Mouse (Mus musculus) adrenal gland, postnatal 10 days (tissue): ENCODE results near the gene Shkbp1. TPM values are rescaled to one million over a fixed set of nuclear protein-coding genes. Genes with fewer than 3 reads are reported as not detected.

ENCODE experiments used
- DNase-seq: peaks from one replicate; pipeline ENCODE4 v3.0.0; 2021; ENCODE audit warnings: mixed read lengths
- total RNA-seq, 2 experiments: library from RNA; stranded (reverse); gene quantifications; 2 replicates each; pipeline ENCODE4 v1.2.3; 2021

Gene Shkbp1
- total RNA-seq, 2 experiments from 2014 or later: 19.6 to 22.9 TPM

- peak; percentile 41 for DNase-seq
These were observed 22.4 kb downstream of the Shkbp1 start for GRCm38 (mm10) chr7:27333316-27333941.

GRCm38 (mm10) chr7:27332353-27333199 lies 23.2 kb downstream of the Shkbp1 start:
- DNase-seq: peak; percentile 93

DNA sequence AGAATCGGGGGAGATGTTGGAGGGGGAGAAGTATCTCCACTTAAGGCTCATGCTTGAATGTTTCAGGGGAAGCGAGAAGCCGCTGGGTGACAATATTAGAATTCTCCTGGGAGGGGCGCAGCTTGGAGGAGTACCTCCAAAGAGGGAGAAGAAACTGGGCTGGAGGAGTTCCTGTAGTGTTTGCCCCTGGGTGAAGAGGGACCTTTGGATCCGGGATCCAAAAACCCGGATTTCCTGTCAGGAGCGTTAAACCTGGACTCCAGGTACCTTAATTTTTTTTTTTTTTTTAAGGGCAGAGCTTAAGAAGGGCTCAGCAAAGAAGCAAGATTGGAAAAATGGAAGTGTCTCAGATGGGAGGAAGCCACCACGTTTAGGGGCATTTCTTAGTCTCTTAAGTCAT lies 24.0 kb downstream of the Shkbp1 start:
- DNase-seq: no peak

GRCm38 (mm10) chr7:27331541-27331851 lies 24.3 kb downstream of the Shkbp1 start:
- no peak for DNase-seq

DNA sequence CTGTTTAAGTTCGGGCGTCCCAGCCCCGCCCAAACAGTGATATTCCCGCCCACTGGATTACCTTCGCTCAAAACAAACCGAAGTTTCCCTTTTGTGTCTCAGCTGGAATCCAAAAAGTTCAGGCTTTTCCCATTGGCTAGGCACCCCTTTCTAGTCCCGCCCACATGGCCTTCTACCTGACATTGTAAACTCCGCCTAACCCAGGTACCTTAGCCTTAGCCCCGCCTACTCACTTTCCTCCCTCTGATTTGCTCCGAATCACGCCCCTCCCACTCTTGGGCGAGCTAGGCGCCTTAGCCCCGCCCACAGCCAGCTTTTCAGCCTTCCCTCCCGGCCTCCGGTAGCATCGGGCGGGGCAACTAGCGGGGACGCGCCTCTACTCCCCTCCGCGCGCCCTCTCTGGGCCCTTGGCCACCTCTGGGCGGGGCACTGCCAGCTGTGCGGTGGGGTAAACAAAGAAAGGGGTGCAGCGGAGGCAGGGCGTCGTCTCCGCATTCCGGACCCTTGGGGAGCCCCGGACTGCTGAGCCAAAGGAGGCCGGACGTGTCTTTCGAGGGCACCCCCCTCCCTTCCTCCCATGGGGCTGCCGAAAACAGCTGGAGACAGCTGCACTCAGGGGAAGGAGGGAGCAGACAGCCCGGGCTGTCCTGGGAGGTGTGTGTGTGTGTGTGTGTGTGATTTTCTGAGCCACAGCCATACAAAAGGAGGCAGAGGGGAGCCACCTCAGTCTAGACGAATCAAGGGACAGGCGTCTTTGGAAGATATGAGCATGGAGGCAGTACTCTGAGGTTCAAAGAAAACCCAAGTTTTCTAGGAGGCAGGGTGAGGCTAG lies 24.9 kb downstream of the Shkbp1 start:
- peak; percentile 91 for DNase-seq

GRCm38 (mm10) chr7:27329981-27330380 lies 25.8 kb downstream of the Shkbp1 start:
- no peak for DNase-seq

- peak; percentile 92 for DNase-seq
These were observed 26.4 kb downstream of the Shkbp1 start for GRCm38 (mm10) chr7:27329326-27329947.

DNA sequence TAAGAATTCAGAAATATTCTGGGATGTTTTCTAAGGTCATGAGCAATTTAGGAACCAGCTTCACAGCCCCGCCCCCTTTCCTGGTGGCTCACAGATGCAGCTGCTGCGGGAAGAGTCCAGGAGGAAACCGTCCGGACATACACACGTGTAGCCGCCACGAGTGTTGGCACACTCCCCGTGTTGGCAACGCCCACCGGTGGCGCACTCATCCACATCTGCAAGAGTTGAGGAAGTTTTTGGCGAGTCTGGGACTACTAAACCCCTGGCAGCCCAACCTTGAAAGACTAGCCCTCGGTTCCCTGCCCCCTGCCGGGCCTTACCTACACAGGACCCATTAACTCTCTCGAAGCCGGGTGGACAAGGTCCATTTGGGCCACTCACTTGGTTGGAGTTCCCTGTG lies 27.2 kb downstream of the Shkbp1 start:
- no peak for DNase-seq

- DNase-seq: no peak
These were observed 27.7 kb downstream of the Shkbp1 start for GRCm38 (mm10) chr7:27328161-27328560.

- no peak for DNase-seq
These were observed 28.3 kb downstream of the Shkbp1 start for GRCm38 (mm10) chr7:27327500-27327899.

GRCm38 (mm10) chr7:27326101-27326880 lies 29.5 kb downstream of the Shkbp1 start:
- peak; percentile 59 for DNase-seq

GRCm38 (mm10) chr7:27325697-27326096 lies 30.1 kb downstream of the Shkbp1 start:
- peak; percentile 83 for DNase-seq

DNA sequence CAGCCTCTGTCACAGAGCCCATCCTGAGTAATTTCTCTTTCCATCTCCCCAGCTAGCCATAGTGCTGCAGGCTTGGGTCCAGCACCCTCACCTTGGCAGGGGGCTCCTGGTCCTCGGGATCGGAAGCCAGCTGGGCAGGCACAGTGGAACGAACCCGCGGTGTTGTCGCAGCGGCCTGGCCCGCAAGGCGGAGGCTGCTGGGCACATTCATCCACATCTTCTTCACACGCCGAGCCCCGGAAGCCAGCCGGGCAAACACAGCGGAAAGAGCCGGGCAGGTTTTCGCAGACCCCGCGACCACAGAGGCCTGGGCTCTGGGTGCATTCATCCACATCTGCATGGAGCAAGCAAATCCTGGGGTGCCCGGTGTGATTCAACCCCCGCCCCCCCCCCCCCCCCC lies 30.9 kb downstream of the Shkbp1 start:
- DNase-seq: no peak

GRCm38 (mm10) chr7:27324161-27324560 lies 31.7 kb downstream of the Shkbp1 start:
- no peak for DNase-seq

- DNase-seq: no peak
These were observed 32.8 kb downstream of the Shkbp1 start for GRCm38 (mm10) chr7:27323001-27323400.

- no peak for DNase-seq
These were observed 33.5 kb downstream of the Shkbp1 start for GRCm38 (mm10) chr7:27322291-27322690.

- no peak for DNase-seq
These were observed 36.4 kb downstream of the Shkbp1 start for GRCm38 (mm10) chr7:27319411-27319810.

DNA sequence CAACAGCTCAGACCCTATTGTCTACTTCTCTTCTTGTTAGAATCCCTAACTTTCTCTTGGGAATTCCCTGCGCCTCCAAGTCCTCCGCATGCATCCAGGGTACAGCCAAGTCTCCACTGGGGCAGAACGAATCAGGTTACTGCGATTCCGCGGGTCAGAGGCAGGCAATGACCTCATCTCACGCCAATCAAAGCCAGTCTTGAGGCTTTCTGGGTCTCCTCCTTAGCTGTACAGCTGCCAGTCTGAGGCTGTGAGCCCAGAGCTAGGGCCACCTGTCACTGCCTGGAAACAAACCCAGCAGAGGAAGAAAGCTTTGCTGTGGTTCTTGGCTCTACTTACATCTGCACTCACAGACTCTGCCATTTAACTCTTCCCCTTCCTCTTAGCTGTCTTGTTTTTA lies 39.9 kb downstream of the Shkbp1 start:
- DNase-seq: no peak

- no peak for DNase-seq
These were observed 41.4 kb downstream of the Shkbp1 start for GRCm38 (mm10) chr7:27314393-27314792.

GRCm38 (mm10) chr7:27311651-27312284 lies 44.1 kb downstream of the Shkbp1 start:
- no peak for DNase-seq

DNA sequence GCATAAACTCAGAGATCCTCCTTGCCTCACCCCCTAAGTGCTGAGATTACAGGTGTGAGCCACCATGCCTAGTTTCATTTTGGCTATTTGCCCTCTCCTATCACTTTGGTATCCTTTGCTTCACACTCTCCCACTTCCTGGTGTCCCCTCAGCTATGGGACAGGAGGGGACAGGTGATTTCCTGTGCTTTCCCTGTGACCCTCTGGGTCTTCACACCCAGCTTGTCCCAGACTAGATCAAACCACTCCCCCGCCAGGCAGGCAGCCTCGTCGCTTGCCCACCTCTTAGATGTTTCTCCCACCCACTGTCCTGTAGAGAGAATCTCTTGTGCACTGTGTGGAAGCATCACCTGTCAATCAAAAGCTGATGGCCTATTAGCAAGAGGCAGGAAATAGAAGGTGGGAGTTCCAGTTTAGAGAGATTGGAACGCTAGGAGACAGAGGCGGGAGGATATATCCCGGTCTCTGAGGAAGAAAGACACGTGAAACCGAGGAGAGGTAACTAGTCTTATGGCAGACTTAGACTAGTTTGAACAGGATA lies 44.8 kb downstream of the Shkbp1 start:
- DNase-seq: no peak
